Mouse (Mus musculus) liver, embryonic 16.5 days (tissue): Measurements from ENCODE around the gene Tnpo1. TPM values are rescaled to one million over a fixed set of nuclear protein-coding genes. Genes with fewer than 3 reads are reported as not detected.
"Not testable (repeated sequence)": the region's sequence is repeated elsewhere in the genome, so short reads cannot be mapped to it uniquely, and the experiment has no call there.

ENCODE experiments used
- ATAC-seq: fragments of 200-750 bp; cut with Nextera tagmentation; 2 replicates; pipeline ENCODE4 v1.8.0; 2017; ENCODE audit warnings: low read depth, mild to moderate bottlenecking, moderate number of reproducible peaks, moderate library complexity
- H3K27ac ChIP-seq: fragments of 300-500 bp; sonication (generic); 2 replicates; pipeline ENCODE4 v1.5.1; 2014; ENCODE audit warnings: mild to moderate bottlenecking, low read length
- H3K27me3 ChIP-seq: fragments of 300-500 bp; sonication (generic); 2 replicates; pipeline ENCODE4 v1.6.1; 2014; ENCODE audit warnings: low read depth, low read length, mixed read lengths; ENCODE audit not compliant: control insufficient read depth, insufficient read depth
- H3K36me3 ChIP-seq: fragments of 300-500 bp; sonication (generic); 2 replicates; pipeline ENCODE4 v1.6.1; 2014; ENCODE audit warnings: mild to moderate bottlenecking; ENCODE audit not compliant: control insufficient read depth, insufficient read depth
- H3K4me1 ChIP-seq: fragments of 300-500 bp; sonication (generic); 2 replicates; pipeline ENCODE4 v1.6.1; 2014; ENCODE audit warnings: low read depth, low read length, mixed read lengths; ENCODE audit not compliant: control insufficient read depth
- H3K4me2 ChIP-seq: fragments of 300-500 bp; sonication (generic); 2 replicates; pipeline ENCODE4 v1.6.1; 2014; ENCODE audit warnings: low read depth, low read length, mixed read lengths
- H3K4me3 ChIP-seq: fragments of 300-500 bp; sonication (generic); 2 replicates; pipeline ENCODE4 v1.5.1; 2014; ENCODE audit warnings: low read depth, mild to moderate bottlenecking, low read length
- H3K9ac ChIP-seq: fragments of 300-500 bp; sonication (generic); 2 replicates; pipeline ENCODE4 v1.6.1; 2014; ENCODE audit warnings: low read depth, low read length
- H3K9me3 ChIP-seq: fragments of 300-500 bp; sonication (generic); replicated peaks from 2 replicates; pipeline ENCODE4 v1.6.1; 2016; ENCODE audit warnings: low read length; ENCODE audit not compliant: control insufficient read depth
- WGBS: fragments of 180-500 bp; shearing (Covaris S2); extraction: QIAGEN DNeasy Blood & Tissue Kit; methylation state at CpG from one replicate; pipeline ENCODE4 v1.1.7; 2014; ENCODE audit not compliant: insufficient replicate concordance; 5-methylcytosine and 5-hydroxymethylcytosine counted together
- polyA plus RNA-seq: library from polyadenylated mRNA; unstranded; fragments of >200 nt; fragmentation: Nextera tagmentation; extraction: Ambion mirVana; gene quantifications from 2 replicates; pipeline ENCODE4 v1.2.1, GENCODE M21; 2015

Gene Tnpo1
- polyA plus RNA-seq, 1 experiment from 2014 or later, result 18.1 TPM

GRCm38 (mm10) chr13:98832451-98833450 is 93.4 kb downstream of the Tnpo1 start:
- 57% methylated on average over 10 of the region's 10 CpGs for WGBS

GRCm38 (mm10) chr13:98829026-98829425 is 97.2 kb downstream of the Tnpo1 start:
- H3K27me3 ChIP-seq, H3K4me3 ChIP-seq, H3K27ac ChIP-seq, H3K9me3 ChIP-seq, ATAC-seq, H3K36me3 ChIP-seq, H3K4me1 ChIP-seq, H3K9ac ChIP-seq, H3K4me2 ChIP-seq: not testable (repeated sequence)
- 72% methylated on average over 6 of the region's 6 CpGs for whole genome bisulfite sequencing

More at GRCm38 (mm10) chr13:98832451-98833450, 93.4 kb downstream of the Tnpo1 start:
- peaks cover 3% of the 10 kb centered on the region for H3K4me1 ChIP-seq
- no peak for ATAC-seq
- no peak overlapping the region for H3K4me2 ChIP-seq
- no peaks in the 10 kb centered on the region for H3K9me3 ChIP-seq
- no peaks in the 10 kb centered on the region for H3K36me3 ChIP-seq
- no peaks in the 10 kb centered on the region for H3K27me3 ChIP-seq
- H3K4me3 ChIP-seq, result no peak overlapping the region
- H3K9ac ChIP-seq, result no peak overlapping the region
- H3K27ac ChIP-seq, result no peak overlapping the region

- H3K36me3 ChIP-seq, result no peaks in the 10 kb centered on the region
- H3K9me3 ChIP-seq, result no peaks in the 10 kb centered on the region
- no peak for ATAC-seq
- no peaks in the 10 kb centered on the region for H3K4me1 ChIP-seq
- H3K27me3 ChIP-seq, result no peaks in the 10 kb centered on the region
- H3K9ac ChIP-seq, result no peak overlapping the region
- no peak overlapping the region for H3K27ac ChIP-seq
- WGBS, result 56% methylated on average over 4 of the region's 4 CpGs
- no peak overlapping the region for H3K4me3 ChIP-seq
- H3K4me2 ChIP-seq, result no peak overlapping the region
Observed at GRCm38 (mm10) chr13:98825574-98825973, 100.6 kb downstream of the Tnpo1 start.

DNA sequence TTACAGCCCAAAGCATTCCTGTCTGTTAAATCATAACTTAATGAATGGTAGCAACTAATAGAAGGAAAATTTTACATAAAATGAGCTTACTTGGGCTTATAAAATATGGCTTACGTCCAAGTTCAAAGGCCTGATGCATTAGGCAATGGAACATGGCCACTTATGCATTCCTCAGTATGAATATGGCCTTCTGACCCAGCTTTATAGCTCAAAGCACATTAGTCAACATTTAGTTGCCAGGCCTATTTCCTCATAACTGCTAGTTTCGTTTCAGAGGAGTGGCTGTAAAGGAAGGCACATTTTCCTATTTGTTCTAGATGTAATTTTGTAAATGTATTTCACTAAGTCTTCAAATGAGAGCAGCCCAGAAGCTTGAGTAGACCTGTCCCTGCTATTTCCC is 107.1 kb downstream of the Tnpo1 start:
- Histone ChIP-seq H3K36me3 (no peaks in the 10 kb centered on the region), H3K4me3 (no peak overlapping the region), H3K27ac (no peak overlapping the region), H3K4me1 (peaks cover 8% of the 10 kb centered on the region; the same call in 1 of the 2 replicates), H3K9me3 (no peaks in the 10 kb centered on the region), H3K27me3 (no peaks in the 10 kb centered on the region), H3K9ac (no peak overlapping the region), H3K4me2 (no peak overlapping the region)
- 52% methylated on average over 2 of the region's 2 CpGs for WGBS
- ATAC-seq, result no peak

- Histone ChIP-seq H3K4me3 (no peak overlapping the region), H3K27ac (no peak overlapping the region), H3K4me1 (peaks cover 10% of the 10 kb centered on the region), H3K9ac (no peak overlapping the region), H3K27me3 (no peaks in the 10 kb centered on the region), H3K4me2 (no peak overlapping the region), H3K9me3 (no peaks in the 10 kb centered on the region), H3K36me3 (no peaks in the 10 kb centered on the region)
- ATAC-seq, result no peak
- 66% methylated on average over 4 of the region's 4 CpGs for WGBS
Observed at GRCm38 (mm10) chr13:98818205-98818604, 108.0 kb downstream of the Tnpo1 start.

- Histone ChIP-seq H3K4me2 (no peak overlapping the region), H3K4me1 (peaks cover 12% of the 10 kb centered on the region), H3K36me3 (no peaks in the 10 kb centered on the region), H3K4me3 (no peak overlapping the region), H3K27ac (no peak overlapping the region), H3K27me3 (no peaks in the 10 kb centered on the region), H3K9ac (no peak overlapping the region), H3K9me3 (no peaks in the 10 kb centered on the region)
- no peak for ATAC-seq
- WGBS, result 53% methylated on average over 4 of the region's 4 CpGs
Observed at GRCm38 (mm10) chr13:98817766-98818165, 108.4 kb downstream of the Tnpo1 start.

GRCm38 (mm10) chr13:98816981-98817660 is 109.1 kb downstream of the Tnpo1 start:
- 50% methylated on average over 4 of the region's 4 CpGs for WGBS
- not testable (repeated sequence) for H3K4me3 ChIP-seq, H3K4me2 ChIP-seq, H3K27me3 ChIP-seq, H3K9me3 ChIP-seq, H3K27ac ChIP-seq, ATAC-seq, H3K36me3 ChIP-seq, H3K9ac ChIP-seq
- H3K4me1 ChIP-seq, result peaks cover 17% of the 10 kb centered on the region

DNA sequence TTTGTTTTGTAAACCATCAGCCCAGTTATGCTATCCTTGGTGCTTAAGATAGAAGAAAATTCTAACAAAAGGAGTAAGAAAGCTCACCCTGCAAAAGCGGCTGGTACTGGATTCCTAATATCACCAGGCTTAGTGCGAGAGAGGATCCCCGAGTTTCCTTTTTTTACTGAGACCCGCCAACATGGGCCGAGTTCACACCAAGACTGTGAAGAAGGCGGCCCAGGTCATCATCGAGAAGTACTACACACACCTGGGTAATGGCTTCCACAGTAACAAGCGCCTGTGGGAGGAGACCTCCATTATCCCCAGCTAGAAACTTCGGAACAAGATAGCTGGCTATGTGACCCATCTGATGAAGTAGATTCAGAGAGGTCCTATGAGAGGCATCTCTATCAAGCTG is 109.6 kb downstream of the Tnpo1 start:
- H3K4me2 ChIP-seq, result no peak overlapping the region
- no peaks in the 10 kb centered on the region for H3K27me3 ChIP-seq
- H3K27ac ChIP-seq, result no peak overlapping the region
- whole genome bisulfite sequencing, result 84% methylated on average over 9 of the region's 9 CpGs
- H3K9me3 ChIP-seq, result no peaks in the 10 kb centered on the region
- H3K4me1 ChIP-seq, result peaks cover 17% of the 10 kb centered on the region
- no peak overlapping the region for H3K4me3 ChIP-seq
- no peak for ATAC-seq
- no peaks in the 10 kb centered on the region for H3K36me3 ChIP-seq
- H3K9ac ChIP-seq, result no peak overlapping the region
